ENCODE assay signal across 13 mouse cellular contexts in the genomic region with DNA sequence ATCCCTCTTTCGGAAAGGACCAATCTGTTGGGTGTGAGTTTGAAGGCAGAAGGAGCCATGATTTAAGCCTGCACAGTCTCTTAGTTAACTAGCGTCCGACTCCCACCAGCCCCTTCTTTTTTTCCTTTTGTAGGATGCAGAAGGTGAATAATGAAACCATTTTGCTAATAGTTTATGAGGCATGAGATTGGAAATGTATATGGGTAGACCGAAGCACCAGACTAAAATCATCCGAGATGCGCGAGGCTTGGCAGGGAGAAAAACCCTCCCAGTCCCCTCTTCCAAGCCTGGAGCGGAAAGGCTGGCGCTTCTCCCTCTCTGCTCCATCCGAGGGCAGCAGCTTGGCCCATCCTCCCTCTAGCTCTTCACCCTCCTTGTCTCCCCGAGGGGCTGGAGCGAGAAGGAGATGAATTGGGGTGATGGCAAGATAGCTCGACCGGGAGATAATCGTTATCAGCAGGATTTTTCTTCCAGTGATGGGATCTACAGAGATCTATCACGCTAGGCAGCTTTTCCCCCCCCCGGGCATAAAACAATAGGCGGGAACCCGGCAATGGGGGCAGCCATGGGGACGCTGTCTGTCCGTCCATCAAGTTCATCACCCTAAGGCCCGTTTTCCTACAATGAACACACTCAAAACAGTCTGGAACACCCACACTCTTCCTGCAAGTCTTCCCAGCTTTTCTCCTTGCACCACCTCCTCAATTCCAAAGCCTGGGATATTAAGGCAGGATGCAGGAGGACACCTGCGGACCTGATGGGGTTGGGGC. TPM values are rescaled to one million over a fixed set of nuclear protein-coding genes. Genes with fewer than 3 reads are reported as not detected.
A peak's percentile ranks its signal among the peaks of the same experiment; 100 is the strongest.
DNase-seq lines count a peak whose midpoint lies in the region; ATAC-seq lines count a peak whose summit lies in the region.
"Had no signal": no experiment of that assay in that cellular context is flagged by ENCODE, and none has a peak within 500 bp of the region (broad histone marks: within the 10 kb centered on the region; RNA-seq: fewer than 3 reads in every experiment).

No protein-coding gene starts in this region.

- peaks cover 79% of the 10 kb centered on the region for H3K27me3 ChIP-seq in heart, embryonic 10.5 days (ENCODE audit: insufficient read depth, poor library complexity, severe bottlenecking)
- H3K27me3 ChIP-seq in forebrain, embryonic 16.5 days (replicated peaks; ENCODE audit: control insufficient read depth, insufficient read depth, low read length), result peaks cover 60% of the 10 kb centered on the region
- peaks cover 98% of the 10 kb centered on the region for H3K27me3 ChIP-seq in limb, embryonic 13.5 days

- H3K9ac ChIP-seq in forebrain, embryonic 16.5 days (replicated peaks; ENCODE audit: low read depth, low read length), result no peak overlapping the region
- H3K9ac ChIP-seq in limb, embryonic 13.5 days, result no peak overlapping the region
- H3K9ac ChIP-seq: liver, postnatal 0 days; stomach, embryonic 15.5 days had no signal

- intact Hi-C loops in gastrocnemius, postnatal 14 days (cut with DNase I; ENCODE audit: low total_unique reads), result no loop called here

- H3K4me2 ChIP-seq in forebrain, embryonic 16.5 days (ENCODE audit: low read length), result peak overlapping the region; percentile 28
- H3K4me2 ChIP-seq in limb, embryonic 13.5 days (replicated peaks), result 0 out of 2 replicates have a peak overlapping the region, but pooled peaks have one; percentile 11

- ATAC-seq in forebrain, embryonic 16.5 days, result no peak
- no peak for ATAC-seq in limb, embryonic 13.5 days (ENCODE audit: low FRiP score, low read depth)
- ATAC-seq: liver, postnatal 0 days had no signal

- no peaks in the 10 kb centered on the region for H3K36me3 ChIP-seq in heart, embryonic 10.5 days
- H3K36me3 ChIP-seq in forebrain, embryonic 16.5 days (ENCODE audit: control insufficient read depth, insufficient read depth), result no peaks in the 10 kb centered on the region
- H3K36me3 ChIP-seq in limb, embryonic 13.5 days, result no peaks in the 10 kb centered on the region
- H3K36me3 ChIP-seq: stomach, embryonic 15.5 days had no signal

- H3K9me3 ChIP-seq in heart, embryonic 10.5 days, result no peaks in the 10 kb centered on the region
- no peaks in the 10 kb centered on the region for H3K9me3 ChIP-seq in forebrain, embryonic 16.5 days (ENCODE audit: control insufficient read depth, low read length)
- no peaks in the 10 kb centered on the region for H3K9me3 ChIP-seq in limb, embryonic 13.5 days
- H3K9me3 ChIP-seq: stomach, embryonic 15.5 days had no signal

- H3K4me3 ChIP-seq in heart, embryonic 10.5 days, result peak overlapping the region; percentile 70
- no peak overlapping the region for H3K4me3 ChIP-seq in forebrain, embryonic 16.5 days (replicated peaks; ENCODE audit: low read length)
- H3K4me3 ChIP-seq in limb, embryonic 13.5 days, result no peak overlapping the region

- no peak for DNase-seq in heart, embryonic 10.5 days (ENCODE audit: low spot score)
- no peak for DNase-seq in heart, adult 8-10 months (ENCODE audit: low spot score)
- peak; percentile 16 for DNase-seq in embryo, embryonic 10 days (ENCODE audit: low spot score)
- DNase-seq in gastrocnemius, postnatal 14 days, result no peak
- no peak for DNase-seq in urinary bladder, postnatal 4 days (ENCODE audit: low spot score in 2 of 2)
- no peak for DNase-seq in right cerebral cortex, adult 18-20 months
- DNase-seq: gastrocnemius, postnatal 25 days; liver, postnatal 0 days; right cerebral cortex, postnatal 25 days had no signal

- peak overlapping the region; percentile 62; the same call in 1 of the 2 replicates for H3K27ac ChIP-seq in heart, embryonic 10.5 days
- H3K27ac ChIP-seq in forebrain, embryonic 16.5 days (ENCODE audit: low read length), result no peak overlapping the region
- H3K27ac ChIP-seq in limb, embryonic 13.5 days, result no peak overlapping the region
- H3K27ac ChIP-seq: stomach, embryonic 15.5 days had no signal

- H3K4me1 ChIP-seq in heart, embryonic 10.5 days, result peaks cover 75% of the 10 kb centered on the region
- H3K4me1 ChIP-seq in forebrain, embryonic 16.5 days (replicated peaks; ENCODE audit: control insufficient read depth, insufficient read depth, low read length), result peaks cover 49% of the 10 kb centered on the region
- H3K4me1 ChIP-seq in limb, embryonic 13.5 days, result peaks cover 54% of the 10 kb centered on the region

- 4% methylated on average over 23 of the region's 23 CpGs for WGBS in heart, embryonic 10.5 days
- 3% methylated on average over 23 of the region's 23 CpGs for WGBS in forebrain, embryonic 16.5 days
- WGBS in limb, embryonic 13.5 days, result 3% methylated on average over 23 of the region's 23 CpGs

RNA-seq across cellular contexts. Expression of gene Esrrg, which starts 2.1 kb away (rescaled TPM):
- polyA plus RNA-seq in heart, embryonic 10.5 days (2016; fragmentation: Nextera tagmentation; extraction: Ambion mirVana), result 22.4 and 38.9 TPM in 2 replicates
- total RNA-seq in heart, adult 8-10 months (2022), result 10 to 100 TPM; 44.1 to 47.4 (median 45.1) TPM
- polyA plus RNA-seq in forebrain, embryonic 16.5 days (2015; fragmentation: Nextera tagmentation; extraction: Ambion mirVana), result 8.5 and 11.2 TPM in 2 replicates
- 3.1 TPM in 2 replicates for polyA plus RNA-seq in limb, embryonic 13.5 days (2015; fragmentation: Nextera tagmentation; extraction: Ambion mirVana)
- total RNA-seq in gastrocnemius, postnatal 14 days (2021), result 10 to 100 TPM; 10.5 to 16.2 TPM
- total RNA-seq: MEL had no signal
